16 mouse cellular contexts compared by ENCODE assay signal in genomic region chr2:164434681-164435080, GRCm38 (mm10). TPM values are rescaled to one million over a fixed set of nuclear protein-coding genes. Genes with fewer than 3 reads are reported as not detected.
DNase-seq lines count a peak whose midpoint lies in the region; ATAC-seq and TF ChIP-seq lines count a peak whose summit lies in the region.
"Had no signal": no experiment of that assay in that cellular context is flagged by ENCODE, and none has a peak within 500 bp of the region (broad histone marks: within the 10 kb centered on the region; RNA-seq: fewer than 3 reads in every experiment).

No protein-coding gene starts in this region.

- TF ChIP-seq POLR2A in kidney, adult 2 months (IDR thresholded peaks at IDR 0.05; ENCODE audit: low read depth, low read length), result no peak

- TF ChIP-seq EP300 in lung, postnatal 0 days (IDR thresholded peaks at IDR 0.05), result no peak

- no peaks in the 10 kb centered on the region for H3K27me3 ChIP-seq in lung, postnatal 0 days (replicated peaks; ENCODE audit: insufficient read depth, low read length)
- no peaks in the 10 kb centered on the region for H3K27me3 ChIP-seq in kidney, adult 2 months (replicated peaks; ENCODE audit: control insufficient read depth, insufficient read depth, low read length)
- H3K27me3 ChIP-seq in liver, embryonic 15.5 days, result peaks cover 20% of the 10 kb centered on the region; the same call in 1 of the 2 replicates

- no peak overlapping the region for H3K4me2 ChIP-seq in lung, postnatal 0 days (replicated peaks; ENCODE audit: low read depth, low read length)
- peak overlapping the region; percentile 13; the same call in 1 of the 2 replicates for H3K4me2 ChIP-seq in liver, embryonic 15.5 days
- H3K4me2 ChIP-seq: hindbrain, embryonic 13.5 days; limb, embryonic 13.5 days had no signal

- 34% methylated on average over 3 of the region's 3 CpGs for WGBS in lung, postnatal 0 days
- WGBS in kidney, adult 2 months, result 16% methylated on average over 3 of the region's 3 CpGs
- 38% methylated on average over 3 of the region's 3 CpGs for WGBS in liver, embryonic 15.5 days (ENCODE audit: insufficient replicate concordance)

- H3K36me3 ChIP-seq in lung, postnatal 0 days (ENCODE audit: insufficient read depth, low read length), result 0 out of 2 replicates have a peak, but pooled peaks cover 2% of the 10 kb centered on the region
- peaks cover 2% of the 10 kb centered on the region; the same call in 1 of the 2 replicates for H3K36me3 ChIP-seq in kidney, adult 2 months (ENCODE audit: control insufficient read depth, insufficient read depth, low read length)
- H3K36me3 ChIP-seq in liver, embryonic 15.5 days (replicated peaks), result no peaks in the 10 kb centered on the region
- H3K36me3 ChIP-seq: G1E; hindbrain, embryonic 13.5 days; limb, embryonic 13.5 days had no signal

- H3K9me3 ChIP-seq in lung, postnatal 0 days (ENCODE audit: low read length), result no peaks in the 10 kb centered on the region
- H3K9me3 ChIP-seq in liver, embryonic 15.5 days (replicated peaks), result no peaks in the 10 kb centered on the region
- H3K9me3 ChIP-seq: G1E; hindbrain, embryonic 13.5 days; limb, embryonic 13.5 days had no signal

- DNase-seq in lung, postnatal 0 days (ENCODE audit: low spot score), result no peak
- DNase-seq in lung, adult 18-20 months, result no peak
- peak; percentile 67 for DNase-seq in kidney, adult 2 months
- DNase-seq in neural tube, embryonic 10.5 days (ENCODE audit: extremely low spot score, low spot score), result no peak
- no peak for DNase-seq in embryo, embryonic 10 days (ENCODE audit: low spot score)
- no peak for DNase-seq in frontal cortex, postnatal 10 days (ENCODE audit: low spot score in 2 of 2)
- DNase-seq: cerebellum, adult 18-20 months; heart, adult 18-20 months; lung, postnatal 14 days; retina, postnatal 1 day had no signal

- ATAC-seq in lung, postnatal 0 days, result no peak
- ATAC-seq in liver, embryonic 15.5 days (ENCODE audit: insufficient read depth), result no peak
- ATAC-seq: forebrain, embryonic 14.5 days had no signal

- H3K9ac ChIP-seq in lung, postnatal 0 days (replicated peaks; ENCODE audit: low read depth), result no peak overlapping the region
- H3K9ac ChIP-seq in liver, embryonic 15.5 days, result no peak overlapping the region
- H3K9ac ChIP-seq: hindbrain, embryonic 13.5 days; limb, embryonic 13.5 days had no signal

- 0 out of 2 replicates have a peak overlapping the region, but pooled peaks have one; percentile 16 for H3K27ac ChIP-seq in lung, postnatal 0 days (ENCODE audit: low read length)
- peak overlapping the region; percentile 98 for H3K27ac ChIP-seq in kidney, adult 2 months (ENCODE audit: insufficient read depth, low read depth, low read length)
- 0 out of 2 replicates have a peak overlapping the region, but pooled peaks have one; percentile 2 for H3K27ac ChIP-seq in liver, embryonic 15.5 days (replicated peaks)
- H3K27ac ChIP-seq: hindbrain, embryonic 13.5 days had no signal

- no peak for TF ChIP-seq CTCF in lung, postnatal 0 days (IDR thresholded peaks at IDR 0.05)
- no peak for TF ChIP-seq CTCF in kidney, adult 2 months (conservative IDR thresholded peaks at IDR 0.05; ENCODE audit: insufficient read depth, insufficient read length, low read depth, low read length)

- H3K4me3 ChIP-seq in lung, postnatal 0 days (ENCODE audit: low read depth, low read length), result no peak overlapping the region
- H3K4me3 ChIP-seq in kidney, adult 2 months (ENCODE audit: insufficient read depth, low read depth, low read length), result no peak overlapping the region; the same call in 1 of the 2 replicates
- no peak overlapping the region for H3K4me3 ChIP-seq in liver, embryonic 15.5 days (replicated peaks)
- H3K4me3 ChIP-seq: hindbrain, embryonic 13.5 days; limb, embryonic 13.5 days had no signal

- H3K4me1 ChIP-seq in lung, postnatal 0 days (ENCODE audit: insufficient read depth, low read depth, low read length), result peaks cover 58% of the 10 kb centered on the region
- H3K4me1 ChIP-seq in kidney, adult 2 months (ENCODE audit: control insufficient read depth, insufficient read depth, low read length), result peaks cover 58% of the 10 kb centered on the region
- peaks cover 11% of the 10 kb centered on the region for H3K4me1 ChIP-seq in liver, embryonic 15.5 days (replicated peaks)

RNA-seq across cellular contexts. Expression of gene Sdc4, which starts 9.0 kb away (rescaled TPM):
- 217 and 289 TPM in 2 replicates for polyA plus RNA-seq in lung, postnatal 0 days (2015; fragmentation: Nextera tagmentation; extraction: Ambion mirVana)
- 194 and 212 TPM in 2 replicates for polyA plus RNA-seq in kidney, adult 2 months (2012; rRNA removed)
- 55.0 and 63.3 TPM in 2 replicates for polyA plus RNA-seq in liver, embryonic 15.5 days (2015; fragmentation: Nextera tagmentation; extraction: Ambion mirVana)
- polyA plus RNA-seq: G1E had no signal

RNA-seq across cellular contexts. Expression of gene Sys1, which starts 22.1 kb away (rescaled TPM):
- 63.5 and 66.2 TPM in 2 replicates for polyA plus RNA-seq in lung, postnatal 0 days (2015; fragmentation: Nextera tagmentation; extraction: Ambion mirVana)
- polyA plus RNA-seq in kidney, adult 2 months (2012; rRNA removed), result 94.5 and 122 TPM in 2 replicates
- polyA plus RNA-seq in liver, embryonic 15.5 days (2015; fragmentation: Nextera tagmentation; extraction: Ambion mirVana), result 27.1 and 29.7 TPM in 2 replicates

RNA-seq across cellular contexts. Expression of gene Gm20458, which starts 26.1 kb away (rescaled TPM):
- 23.5 and 32.9 TPM in 2 replicates for polyA plus RNA-seq in lung, postnatal 0 days (2015; fragmentation: Nextera tagmentation; extraction: Ambion mirVana)
- polyA plus RNA-seq in kidney, adult 2 months (2012; rRNA removed), result 22.1 and 23.4 TPM in 2 replicates
- polyA plus RNA-seq in liver, embryonic 15.5 days (2015; fragmentation: Nextera tagmentation; extraction: Ambion mirVana), result 5.0 TPM in 1 of 2 replicates, not detected in the other

RNA-seq across cellular contexts. Expression of gene Matn4, which starts 29.7 kb away (rescaled TPM):
- polyA plus RNA-seq in lung, postnatal 0 days (2015; fragmentation: Nextera tagmentation; extraction: Ambion mirVana), result 71.4 and 81.2 TPM in 2 replicates
- 1.4 and 2.6 TPM in 2 replicates for polyA plus RNA-seq in kidney, adult 2 months (2012; rRNA removed)
- 0.28 and 0.32 TPM in 2 replicates for polyA plus RNA-seq in liver, embryonic 15.5 days (2015; fragmentation: Nextera tagmentation; extraction: Ambion mirVana)
- polyA plus RNA-seq: G1E had no signal

RNA-seq across cellular contexts. Expression of gene Rbpjl, which starts 31.7 kb away (rescaled TPM):
- 29.7 and 42.6 TPM in 2 replicates for polyA plus RNA-seq in lung, postnatal 0 days (2015; fragmentation: Nextera tagmentation; extraction: Ambion mirVana)
- polyA plus RNA-seq in kidney, adult 2 months (2012; rRNA removed), result 0.04 TPM in 1 of 2 replicates, not detected in the other
- 0.07 and 0.63 TPM in 2 replicates for polyA plus RNA-seq in liver, embryonic 15.5 days (2015; fragmentation: Nextera tagmentation; extraction: Ambion mirVana)
- polyA plus RNA-seq: forebrain, embryonic 14.5 days; G1E; large intestine, adult 2 months had no signal

Comparison
In these comparisons a context has a peak if more than half of its experiments do, and no peak if none do; other contexts are left out.
1. H3K27ac ChIP-seq: peak in every context shown above with its lines; median percentile 98 in kidney, adult 2 months; 16 in lung, postnatal 0 days; 2 in liver, embryonic 15.5 days.